Mouse (Mus musculus) MEL (cell line): ENCODE results near the gene Zbtb22. TPM values are rescaled to one million over a fixed set of nuclear protein-coding genes. Genes with fewer than 3 reads are reported as not detected.

ENCODE experiments used
- DNase-seq: peaks from one replicate; pipeline ENCODE4 v3.0.0; 2011; ENCODE audit warnings: low read depth, low spot score
- H3K27ac ChIP-seq: 2 replicates; pipeline ENCODE4 v1.5.1; 2012; ENCODE audit warnings: low read depth, mild to moderate bottlenecking, control low read depth, low read length, moderate library complexity; ENCODE audit not compliant: control insufficient read depth
- H3K27me3 ChIP-seq, 2 experiments: fragments of 150-350 bp in 1 of 2; sonication (generic) in 1 of 2; 2 replicates each; pipeline ENCODE4 v1.6.1; 2012; ENCODE audit warnings: low read length in 2 of 2, mild to moderate bottlenecking in 2 of 2, improper control_type of control experiment in 1 of 2, moderate library complexity in 1 of 2; ENCODE audit not compliant: insufficient read depth in 2 of 2, control insufficient read depth in 1 of 2
- H3K36me3 ChIP-seq, 2 experiments: 2 replicates each; pipeline ENCODE4 v1.6.1; 2012 to 2014; ENCODE audit warnings: low read length in 2 of 2, improper control_type of control experiment in 1 of 2, inconsistent platforms in 1 of 2, mild to moderate bottlenecking in 1 of 2; ENCODE audit not compliant: insufficient read depth in 2 of 2, control insufficient read depth in 1 of 2
- H3K4me1 ChIP-seq, 2 experiments: fragments of 150-350 bp in 1 of 2; sonication (generic) in 1 of 2; 2 replicates each; pipeline ENCODE4 v1.6.1; 2012; ENCODE audit warnings: low read length in 2 of 2, improper control_type of control experiment in 1 of 2, mild to moderate bottlenecking in 1 of 2; ENCODE audit not compliant: insufficient read depth in 2 of 2, control insufficient read depth in 1 of 2
- H3K4me3 ChIP-seq, 2 experiments: fragments of 150-350 bp in 1 of 2; sonication (generic) in 1 of 2; 2 replicates each; pipeline ENCODE4 v1.5.1; 2012; ENCODE audit warnings: low read depth in 2 of 2, low read length in 2 of 2, mild to moderate bottlenecking in 2 of 2, moderate library complexity in 2 of 2, control low read depth in 1 of 2, improper control_type of control experiment in 1 of 2; ENCODE audit not compliant: control insufficient read depth in 1 of 2, insufficient read depth in 1 of 2
- H3K79me2 ChIP-seq: 2 replicates; pipeline ENCODE4 v1.6.1; 2012; ENCODE audit warnings: mild to moderate bottlenecking, low read length, moderate library complexity; ENCODE audit not compliant: control insufficient read depth, poor library complexity, insufficient read depth
- H3K9ac ChIP-seq: 2 replicates; pipeline ENCODE4 v1.6.1; 2012; ENCODE audit warnings: low read depth, mild to moderate bottlenecking, control low read depth, low read length, moderate library complexity; ENCODE audit not compliant: control insufficient read depth, poor library complexity, severe bottlenecking
- H3K9me3 ChIP-seq: fragments of 150-350 bp; sonication (generic); replicated peaks from 2 replicates; pipeline ENCODE4 v1.6.1; 2012; ENCODE audit warnings: mild to moderate bottlenecking, low read length, improper control_type of control experiment, moderate library complexity; ENCODE audit not compliant: insufficient read depth
- BHLHE40 ChIP-seq: IDR thresholded peaks from 2 replicates; pipeline ENCODE4 v1.6.1; 2012; ENCODE audit warnings: low read depth, mild to moderate bottlenecking, inconsistent platforms, low read length, improper control_type of control experiment, borderline replicate concordance
- CHD2 ChIP-seq: IDR thresholded peaks from 2 replicates; pipeline ENCODE4 v1.6.1; 2011; ENCODE audit warnings: low read length, improper control_type of control experiment
- CTCF ChIP-seq, 3 experiments: IDR thresholded peaks in 2 of 3; conservative IDR thresholded peaks in 1 of 3; 2 replicates each; pipeline ENCODE4 v1.5.1; 2011 to 2012; ENCODE audit warnings: low read length in 3 of 3, low read depth in 2 of 3, mild to moderate bottlenecking in 2 of 3, improper control_type of control experiment in 1 of 3, inconsistent platforms in 1 of 3, mixed read lengths in 1 of 3, moderate library complexity in 1 of 3; ENCODE audit not compliant: control insufficient read depth in 1 of 3, insufficient read depth in 1 of 3, poor library complexity in 1 of 3, severe bottlenecking in 1 of 3
- ELF1 ChIP-seq: IDR thresholded peaks from 2 replicates; pipeline ENCODE4 v1.6.1; 2014; ENCODE audit warnings: low read depth, mild to moderate bottlenecking, inconsistent platforms, low read length, improper control_type of control experiment, moderate library complexity
- GATA1 ChIP-seq: IDR thresholded peaks from 2 replicates; pipeline ENCODE4 v1.6.1; 2011; ENCODE audit warnings: low read depth, low read length, improper control_type of control experiment
- JUND ChIP-seq: IDR thresholded peaks from 2 replicates; pipeline ENCODE4 v1.6.1; 2011; ENCODE audit warnings: low read depth, mild to moderate bottlenecking, improper control_type of control experiment, low read length
- MAFK ChIP-seq: IDR thresholded peaks from 2 replicates; pipeline ENCODE4 v1.6.1; 2011; ENCODE audit warnings: low read depth, mild to moderate bottlenecking, low read length, improper control_type of control experiment, borderline replicate concordance
- MEF2A ChIP-seq: IDR thresholded peaks from 2 replicates; pipeline ENCODE4 v1.6.1; 2014; ENCODE audit warnings: low read depth, mild to moderate bottlenecking, inconsistent platforms, low read length, improper control_type of control experiment; ENCODE audit not compliant: poor library complexity, insufficient replicate concordance, severe bottlenecking; ENCODE audit errors: extremely low read depth
- MXI1 ChIP-seq: IDR thresholded peaks from 2 replicates; pipeline ENCODE4 v1.6.1; 2011; ENCODE audit warnings: mild to moderate bottlenecking, low read depth, low read length, improper control_type of control experiment
- MYC ChIP-seq: IDR thresholded peaks from 2 replicates; pipeline ENCODE4 v1.6.1; 2011; ENCODE audit warnings: low read depth, mild to moderate bottlenecking, low read length, improper control_type of control experiment, moderate library complexity
- NELFE ChIP-seq: IDR thresholded peaks from 2 replicates; pipeline ENCODE4 v1.6.1; 2011; ENCODE audit warnings: low read depth, low read length, improper control_type of control experiment
- RAD21 ChIP-seq: IDR thresholded peaks from 2 replicates; pipeline ENCODE4 v1.6.1; 2011; ENCODE audit warnings: mild to moderate bottlenecking, low read depth, low read length, improper control_type of control experiment
- SIN3A ChIP-seq: IDR thresholded peaks from 2 replicates; pipeline ENCODE4 v1.6.1; 2012; ENCODE audit warnings: low read length, improper control_type of control experiment, inconsistent platforms
- SMC3 ChIP-seq: IDR thresholded peaks from 2 replicates; pipeline ENCODE4 v1.6.1; 2011; ENCODE audit warnings: low read depth, low read length, improper control_type of control experiment
- TBP ChIP-seq: IDR thresholded peaks from 2 replicates; pipeline ENCODE4 v1.8.0; 2011; ENCODE audit warnings: low read depth, low read length, improper control_type of control experiment
- UBTF ChIP-seq: IDR thresholded peaks from 2 replicates; pipeline ENCODE4 v1.6.1; 2012; ENCODE audit warnings: low read depth, mild to moderate bottlenecking, inconsistent platforms, low read length, improper control_type of control experiment, moderate library complexity, borderline replicate concordance; ENCODE audit not compliant: insufficient read depth
- USF1 ChIP-seq: IDR thresholded peaks from 2 replicates; pipeline ENCODE4 v1.6.1; 2014; ENCODE audit warnings: low read depth, mild to moderate bottlenecking, inconsistent platforms, low read length, improper control_type of control experiment, moderate library complexity
- USF2 ChIP-seq, 2 experiments: IDR thresholded peaks; 2 replicates each; pipeline ENCODE4 v1.6.1; 2011 to 2012; ENCODE audit warnings: improper control_type of control experiment in 2 of 2, low read length in 2 of 2, borderline replicate concordance in 1 of 2, inconsistent platforms in 1 of 2, low read depth in 1 of 2, mild to moderate bottlenecking in 1 of 2; ENCODE audit not compliant: insufficient read depth in 1 of 2
- ZC3H11A ChIP-seq: IDR thresholded peaks from 2 replicates; pipeline ENCODE4 v1.6.1; 2012; ENCODE audit warnings: low read depth, mild to moderate bottlenecking, inconsistent platforms, low read length, improper control_type of control experiment
- ZKSCAN1 ChIP-seq: IDR thresholded peaks from 2 replicates; pipeline ENCODE4 v1.6.1; 2012; ENCODE audit warnings: low read depth, mild to moderate bottlenecking, inconsistent platforms, low read length, improper control_type of control experiment, moderate library complexity
- ZMIZ1 ChIP-seq: IDR thresholded peaks from 2 replicates; pipeline ENCODE4 v1.6.1; 2012; ENCODE audit warnings: low read depth, mild to moderate bottlenecking, inconsistent platforms, low read length, improper control_type of control experiment, moderate library complexity
- polyA plus RNA-seq, 2 experiments: library from polyadenylated mRNA; stranded (reverse) in 1 of 2; unstranded in 1 of 2; fragments of >175 nt in 1 of 2; fragments of >200 nt in 1 of 2; gene quantifications; 2 replicates each; pipeline versions ENCODE4 v1.2.1 to v1.2.4; 2012; ENCODE audit warnings: low replicate concordance in 2 of 2, low read depth in 1 of 2; ENCODE audit not compliant: insufficient read length in 2 of 2, insufficient read depth in 1 of 2, missing spikeins in 1 of 2
- total RNA-seq: library from RNA; depleted of rRNA; stranded (reverse); fragments of 300-350 nt; gene quantifications from 2 replicates; pipeline ENCODE4 v1.2.3, GENCODE M21; 2012

Gene Zbtb22
- total and polyA plus RNA-seq, 3 experiments = 18.6 to 30.0 TPM; not detected in 1

DNA sequence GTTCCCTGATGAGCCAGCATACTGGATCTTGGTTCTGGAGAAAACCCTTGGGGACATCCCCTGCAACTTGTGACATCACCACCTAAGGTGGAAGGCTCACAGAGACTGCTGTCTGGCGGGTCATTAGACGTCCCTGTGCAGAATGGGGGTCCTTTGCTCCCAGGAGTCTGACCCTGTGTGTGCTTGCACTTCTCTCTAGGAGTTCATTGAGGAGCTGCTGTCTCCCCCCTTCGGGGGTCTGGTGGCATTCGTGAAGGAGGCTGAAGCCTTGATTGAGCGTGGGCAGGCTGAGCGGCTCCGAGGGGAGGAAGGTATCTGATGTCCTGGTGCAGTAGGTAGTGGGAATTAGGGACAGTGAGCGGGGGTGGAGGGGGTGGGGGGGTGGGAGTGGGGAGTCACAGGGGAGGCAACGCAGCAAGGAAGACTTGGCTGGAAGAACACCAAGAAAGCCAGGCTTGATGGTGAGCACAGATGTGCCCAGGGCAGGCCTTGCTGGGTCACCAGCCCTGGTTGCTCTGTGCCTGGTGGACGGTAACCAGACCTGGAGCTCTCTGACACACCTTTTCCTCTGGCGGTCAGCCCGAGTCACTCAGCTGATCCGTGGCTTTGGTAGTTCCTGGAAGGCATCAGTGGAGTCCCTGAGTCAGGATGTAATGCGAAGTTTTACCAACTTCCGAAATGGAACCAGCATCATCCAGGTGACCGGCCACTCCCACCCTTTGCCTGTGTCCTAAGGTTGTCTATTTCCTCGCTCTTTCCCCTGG, 49.6 kb downstream of the Zbtb22 start:
- no peak for TF ChIP-seq NELFE
- TF ChIP-seq RAD21 = no peak
- TF ChIP-seq CTCF (IDR thresholded peaks at IDR 0.05 in 2 of 3, conservative IDR thresholded peaks at IDR 0.05 in 1 of 3; ENCODE audit: control insufficient read depth in 1 of 3, insufficient read depth in 1 of 3, low read depth in 2 of 3, low read length in 3 of 3, poor library complexity in 1 of 3, severe bottlenecking in 1 of 3) = no peak
- no peak for TF ChIP-seq ZMIZ1
- no peak for TF ChIP-seq MXI1
- no peak for TF ChIP-seq SIN3A
- no peak for TF ChIP-seq MAFK
- TF ChIP-seq TBP = no peak
- TF ChIP-seq USF2 (IDR thresholded peaks at IDR 0.05; ENCODE audit: borderline replicate concordance in 1 of 2, insufficient read depth in 1 of 2, low read depth in 1 of 2, low read length in 2 of 2) = no peak
- no peak for TF ChIP-seq GATA1
- TF ChIP-seq ZC3H11A = no peak
- TF ChIP-seq CHD2 = no peak
- no peak for TF ChIP-seq BHLHE40
- TF ChIP-seq ZKSCAN1 = no peak
- TF ChIP-seq MYC = no peak
- TF ChIP-seq JUND = no peak
- TF ChIP-seq ELF1 = no peak
- no peaks in the 10 kb centered on the region; a peak in 1 of 4 replicates for H3K36me3 ChIP-seq
- no peak for DNase-seq
- H3K79me2 ChIP-seq = no peaks in the 10 kb centered on the region
- no peak overlapping the region for H3K9ac ChIP-seq
- no peak overlapping the region for H3K27ac ChIP-seq
- H3K4me1 ChIP-seq = no peaks in the 10 kb centered on the region
- H3K27me3 ChIP-seq = no peaks in the 10 kb centered on the region
- H3K4me3 ChIP-seq = no peak overlapping the region
- no peaks in the 10 kb centered on the region for H3K9me3 ChIP-seq

DNA sequence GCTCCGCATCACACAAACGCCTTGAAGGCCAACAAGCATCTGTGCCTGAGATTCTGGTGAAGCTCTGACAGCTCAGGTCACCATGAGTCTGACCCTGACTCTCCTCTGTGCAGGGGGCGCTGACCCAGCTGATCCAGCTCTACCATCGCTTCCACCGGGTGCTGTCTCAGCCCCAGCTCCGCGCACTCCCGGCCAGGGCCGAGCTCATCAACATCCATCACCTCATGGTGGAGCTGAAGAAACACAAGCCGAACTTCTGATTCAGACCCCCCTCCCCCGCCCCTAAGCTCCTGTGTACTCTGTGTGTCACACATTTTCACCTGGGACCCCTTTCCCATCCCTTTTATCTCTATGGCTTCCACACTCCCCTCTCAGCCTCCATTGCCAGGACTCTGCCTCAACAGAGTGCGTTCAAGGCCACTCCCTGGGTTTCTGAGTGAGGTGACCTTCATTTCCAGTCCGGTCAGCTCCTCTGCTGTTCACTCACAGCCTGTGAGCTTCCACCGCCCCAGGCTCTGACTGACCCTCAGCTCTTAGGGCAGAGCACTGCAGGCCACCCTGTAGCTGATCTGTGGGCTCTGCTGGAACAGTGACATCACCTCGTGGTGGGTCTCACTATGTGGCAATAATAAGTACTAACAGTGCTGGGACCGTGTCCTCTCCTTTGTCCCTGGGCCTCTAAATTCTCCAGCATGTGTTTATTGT, 50.3 kb downstream of the Zbtb22 start:
- H3K4me1 ChIP-seq = no peaks in the 10 kb centered on the region
- H3K79me2 ChIP-seq = no peaks in the 10 kb centered on the region
- no peaks in the 10 kb centered on the region for H3K9me3 ChIP-seq
- H3K27me3 ChIP-seq = no peaks in the 10 kb centered on the region
- H3K4me3 ChIP-seq = no peak overlapping the region
- DNase-seq = no peak
- no peak overlapping the region for H3K27ac ChIP-seq
- TF ChIP-seq JUND = no peak
- no peak for TF ChIP-seq UBTF
- no peak for TF ChIP-seq SMC3
- TF ChIP-seq CTCF (IDR thresholded peaks at IDR 0.05 in 2 of 3, conservative IDR thresholded peaks at IDR 0.05 in 1 of 3; ENCODE audit: control insufficient read depth in 1 of 3, insufficient read depth in 1 of 3, low read depth in 2 of 3, low read length in 3 of 3, poor library complexity in 1 of 3, severe bottlenecking in 1 of 3) = no peak
- no peak for TF ChIP-seq USF1
- TF ChIP-seq MEF2A = no peak
- TF ChIP-seq BHLHE40 = no peak
- no peak overlapping the region for H3K9ac ChIP-seq
- H3K36me3 ChIP-seq = no peaks in the 10 kb centered on the region
